Mouse (Mus musculus): Measurements from ENCODE around the gene Rps19.

DNA sequence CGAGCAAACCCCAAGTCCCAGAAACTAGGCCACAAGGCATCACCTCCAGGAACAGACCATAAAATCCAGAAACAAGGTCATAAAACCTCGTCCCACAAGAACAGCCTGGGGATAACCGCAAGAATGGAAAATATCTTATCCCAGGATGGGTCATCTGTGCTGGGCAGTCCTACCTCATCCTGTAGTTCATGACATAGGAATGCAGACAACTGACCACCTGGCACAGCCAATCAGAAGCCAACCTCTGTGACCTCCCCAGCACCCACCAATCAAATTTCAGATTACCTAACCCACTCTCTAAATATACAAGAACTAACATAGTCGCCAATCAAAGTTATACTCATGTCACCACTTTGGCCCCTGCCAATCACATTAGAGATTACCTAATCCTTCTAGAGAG, 43.2 kb upstream of the Rps19 start:
- no peak for TF ChIP-seq CTCF (IDR thresholded peaks at IDR 0.05; ENCODE audit: low read depth, low read length)
- TF ChIP-seq POLR2A (IDR thresholded peaks at IDR 0.05; ENCODE audit: insufficient read depth, low read length), result no peak
- TF ChIP-seq EP300 (IDR thresholded peaks at IDR 0.05; ENCODE audit: insufficient read depth, low read depth, low read length), result no peak

All from ES-Bruce4 (cell line).